Mouse (Mus musculus) midbrain, embryonic 14.5 days (tissue): Measurements from ENCODE around the gene Cckbr. TPM values are rescaled to one million over a fixed set of nuclear protein-coding genes. Genes with fewer than 3 reads are reported as not detected.
A peak's percentile ranks its signal among the peaks of the same experiment; 100 is the strongest.
"Not testable (repeated sequence)": the region's sequence is repeated elsewhere in the genome, so short reads cannot be mapped to it uniquely, and the experiment has no call there.

Source experiments
- ATAC-seq: fragments of 200-750 bp; cut with Nextera tagmentation; 2 replicates; pipeline ENCODE4 v1.8.0; 2017; ENCODE audit warnings: moderate number of reproducible peaks, moderate library complexity; ENCODE audit not compliant: low FRiP score, low TSS enrichment
- DNase-seq: peaks from one replicate; pipeline ENCODE4 v3.0.0-alpha.2; 2015
- H3K27ac ChIP-seq: fragments of 300-500 bp; sonication (generic); replicated peaks from 2 replicates; pipeline ENCODE4 v1.5.1; 2014; ENCODE audit warnings: mild to moderate bottlenecking, low read depth, low read length, moderate library complexity
- H3K27me3 ChIP-seq: fragments of 300-500 bp; sonication (generic); 2 replicates; pipeline ENCODE4 v1.6.1; 2014; ENCODE audit warnings: low read length, control low read depth, mixed read lengths; ENCODE audit not compliant: control insufficient read depth, insufficient read depth
- H3K36me3 ChIP-seq: fragments of 300-500 bp; sonication (generic); 2 replicates; pipeline ENCODE4 v1.6.1; 2014; ENCODE audit warnings: low read length, control low read depth; ENCODE audit not compliant: control insufficient read depth, insufficient read depth
- H3K4me1 ChIP-seq: fragments of 300-500 bp; sonication (generic); 2 replicates; pipeline ENCODE4 v1.6.1; 2014; ENCODE audit warnings: mild to moderate bottlenecking, antibody characterized with exemption, low read length, control low read depth; ENCODE audit not compliant: control insufficient read depth, insufficient read depth
- H3K4me2 ChIP-seq: fragments of 300-500 bp; sonication (generic); 2 replicates; pipeline ENCODE4 v1.6.1; 2014; ENCODE audit warnings: mild to moderate bottlenecking, low read length, moderate library complexity
- H3K4me3 ChIP-seq: fragments of 300-500 bp; sonication (generic); replicated peaks from 2 replicates; pipeline ENCODE4 v1.5.1; 2014; ENCODE audit warnings: low read depth, low read length
- H3K9ac ChIP-seq: fragments of 300-500 bp; sonication (generic); replicated peaks from 2 replicates; pipeline ENCODE4 v1.6.1; 2014; ENCODE audit warnings: mild to moderate bottlenecking, low read length, moderate library complexity
- H3K9me3 ChIP-seq: fragments of 300-500 bp; sonication (generic); 2 replicates; pipeline ENCODE4 v1.6.1; 2016; ENCODE audit warnings: low read length, control low read depth, mixed read lengths; ENCODE audit not compliant: control insufficient read depth
- WGBS: fragments of 180-500 bp; shearing (Covaris S2); extraction: QIAGEN DNeasy Blood & Tissue Kit; methylation state at CpG from one replicate; pipeline ENCODE4 v1.1.7; 2014; 5-methylcytosine and 5-hydroxymethylcytosine counted together
- polyA plus RNA-seq: library from polyadenylated mRNA; unstranded; fragments of >200 nt; fragmentation: Nextera tagmentation; extraction: Ambion mirVana; gene quantifications from 2 replicates; pipeline ENCODE4 v1.2.1, GENCODE M21; 2014

The Cckbr gene
- polyA plus RNA-seq, 1 experiment from 2014 or later: 1.7 TPM

DNA sequence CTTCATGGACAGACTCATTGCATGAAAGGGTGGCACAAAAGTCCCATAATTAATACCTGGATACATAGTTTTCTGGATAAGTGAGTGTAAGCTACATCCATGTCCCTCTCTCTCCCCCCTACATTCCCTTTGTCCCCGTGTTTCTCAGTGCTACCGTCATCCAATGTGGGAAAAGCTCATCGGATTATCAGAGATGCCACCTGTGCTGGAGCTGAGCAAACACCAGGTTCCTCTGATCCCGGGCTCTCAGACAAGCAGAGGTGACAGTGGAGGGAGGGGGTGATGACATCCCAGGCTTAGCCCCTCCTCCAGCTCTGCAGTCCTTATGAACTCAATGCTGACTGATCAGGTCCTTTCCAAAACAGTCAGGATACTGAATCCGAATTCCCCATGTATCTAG lies 1.2 kb upstream of the Cckbr start:
- no peak for ATAC-seq
- 28% methylated on average over 5 of the region's 5 CpGs for WGBS
- H3K4me2 ChIP-seq: no peak overlapping the region

DNA sequence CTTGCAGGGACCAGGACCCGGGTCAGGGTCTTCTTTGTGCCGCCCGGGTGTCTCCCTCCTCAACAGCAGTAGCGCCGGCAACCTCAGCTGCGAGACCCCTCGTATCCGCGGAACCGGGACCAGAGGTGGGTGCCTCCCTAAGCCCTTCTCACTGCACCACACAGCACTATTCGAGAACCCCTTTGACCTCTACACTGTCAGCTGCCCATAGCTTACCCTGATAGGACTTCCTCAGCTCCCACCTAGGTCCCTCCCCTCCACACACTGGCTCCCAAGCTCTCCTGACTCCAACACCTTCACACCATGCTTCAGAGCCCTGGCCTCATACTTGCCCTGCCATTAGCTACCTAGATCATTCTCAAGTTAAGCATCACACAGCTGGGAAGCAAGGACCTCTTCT lies 520 bp downstream of the Cckbr start:
- ATAC-seq (peak; percentile 59), DNase-seq (no peak)
- H3K4me3 ChIP-seq: peak overlapping the region; percentile 51
- H3K27ac ChIP-seq: no peak overlapping the region
- 0 out of 2 replicates have a peak, but pooled peaks cover 2% of the 10 kb centered on the region for H3K4me1 ChIP-seq
- 3% methylated on average over 11 of the region's 11 CpGs for WGBS
- H3K36me3 ChIP-seq: no peaks in the 10 kb centered on the region
- peak overlapping the region; percentile 57 for H3K9ac ChIP-seq
- H3K27me3 ChIP-seq: peaks cover 21% of the 10 kb centered on the region
- H3K4me2 ChIP-seq: peak overlapping the region; percentile 85
- no peaks in the 10 kb centered on the region for H3K9me3 ChIP-seq

More for the DNA sequence above, 1.2 kb upstream of the Cckbr start:
- Histone ChIP-seq H3K9me3 (no peaks in the 10 kb centered on the region), H3K9ac (no peak overlapping the region), H3K4me1 (0 out of 2 replicates have a peak, but pooled peaks cover 2% of the 10 kb centered on the region), H3K4me3 (no peak overlapping the region), H3K27me3 (peaks cover 21% of the 10 kb centered on the region), H3K36me3 (no peaks in the 10 kb centered on the region), H3K27ac (no peak overlapping the region)
- DNase-seq: no peak

- no peaks in the 10 kb centered on the region for H3K9me3 ChIP-seq
- H3K9ac ChIP-seq: no peak overlapping the region
- no peak for DNase-seq
Observed at GRCm38 (mm10) chr7:105432058-105432457, 6.5 kb downstream of the Cckbr start.

GRCm38 (mm10) chr7:105433859-105434258 lies 8.3 kb downstream of the Cckbr start:
- Histone ChIP-seq H3K27me3 (no peaks in the 10 kb centered on the region), H3K9me3 (no peaks in the 10 kb centered on the region), H3K4me3 (no peak overlapping the region), H3K4me2 (no peak overlapping the region), H3K9ac (no peak overlapping the region), H3K4me1 (no peaks in the 10 kb centered on the region), H3K27ac (no peak overlapping the region), H3K36me3 (no peaks in the 10 kb centered on the region)
- no peak for ATAC-seq
- DNase-seq: no peak
- WGBS: 92% methylated on average over 17 of the region's 17 CpGs

More at GRCm38 (mm10) chr7:105432058-105432457, 6.5 kb downstream of the Cckbr start:
- Histone ChIP-seq H3K36me3 (no peaks in the 10 kb centered on the region), H3K4me3 (no peak overlapping the region), H3K4me2 (no peak overlapping the region), H3K27me3 (0 out of 2 replicates have a peak, but pooled peaks cover under 1% of the 10 kb centered on the region), H3K27ac (no peak overlapping the region), H3K4me1 (no peaks in the 10 kb centered on the region)
- no peak for ATAC-seq
- WGBS: 35% methylated on average over 1 of the region's 1 CpGs

DNA sequence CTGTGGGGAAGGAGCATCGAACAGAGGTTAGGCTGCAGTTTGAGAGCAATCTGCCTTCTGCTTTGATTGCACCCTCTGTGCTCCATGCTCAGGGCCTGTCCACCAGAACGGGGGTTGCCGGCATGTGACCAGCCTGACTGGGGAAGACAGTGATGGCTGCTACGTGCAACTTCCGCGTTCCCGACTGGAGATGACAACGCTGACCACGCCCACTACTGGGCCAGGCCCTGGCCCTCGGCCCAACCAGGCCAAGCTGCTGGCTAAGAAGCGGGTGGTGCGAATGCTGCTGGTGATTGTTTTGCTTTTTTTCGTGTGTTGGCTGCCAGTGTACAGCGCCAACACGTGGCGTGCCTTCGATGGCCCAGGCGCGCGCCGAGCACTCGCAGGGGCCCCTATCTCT lies 9.3 kb downstream of the Cckbr start:
- WGBS: 89% methylated on average over 22 of the region's 22 CpGs

GRCm38 (mm10) chr7:105437979-105438772 lies 12.6 kb downstream of the Cckbr start:
- Histone ChIP-seq H3K9ac (no peak overlapping the region), H3K36me3 (no peaks in the 10 kb centered on the region), H3K27me3 (no peaks in the 10 kb centered on the region), H3K4me2 (no peak overlapping the region), H3K9me3 (no peaks in the 10 kb centered on the region), H3K4me3 (no peak overlapping the region), H3K27ac (no peak overlapping the region), H3K4me1 (no peaks in the 10 kb centered on the region)
- no peak for ATAC-seq
- WGBS: 85% methylated on average over 7 of the region's 7 CpGs
- no peak for DNase-seq

More for the DNA sequence above, 9.3 kb downstream of the Cckbr start:
- H3K9ac ChIP-seq: no peak overlapping the region
- no peak overlapping the region for H3K4me2 ChIP-seq
- H3K36me3 ChIP-seq: no peaks in the 10 kb centered on the region
- no peaks in the 10 kb centered on the region for H3K27me3 ChIP-seq
- no peaks in the 10 kb centered on the region for H3K4me1 ChIP-seq
- H3K9me3 ChIP-seq: no peaks in the 10 kb centered on the region
- DNase-seq: no peak
- no peak overlapping the region for H3K4me3 ChIP-seq
- H3K27ac ChIP-seq: no peak overlapping the region
- ATAC-seq: no peak

DNA sequence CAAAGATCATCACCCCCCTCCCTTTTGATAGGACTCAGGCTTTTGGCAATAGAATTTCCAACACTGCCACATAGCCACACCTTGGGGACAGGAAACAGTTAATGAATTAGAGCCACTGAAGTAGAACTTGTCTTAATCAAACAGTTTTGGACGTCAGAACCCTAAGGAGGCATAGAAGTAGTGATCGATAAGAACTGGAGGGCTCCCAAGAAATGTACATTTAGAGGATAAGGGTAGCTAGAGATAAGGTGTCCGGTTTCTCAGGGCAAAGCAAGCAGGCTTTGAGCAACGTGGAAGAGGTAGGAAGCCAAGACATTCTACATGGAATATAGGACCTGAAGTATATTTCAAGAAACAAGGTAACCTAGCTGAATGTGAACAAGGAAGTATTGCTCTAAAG lies 15.9 kb downstream of the Cckbr start:
- no peaks in the 10 kb centered on the region for H3K9me3 ChIP-seq
- WGBS: 65% methylated on average over 4 of the region's 4 CpGs
- no peak for DNase-seq

DNA sequence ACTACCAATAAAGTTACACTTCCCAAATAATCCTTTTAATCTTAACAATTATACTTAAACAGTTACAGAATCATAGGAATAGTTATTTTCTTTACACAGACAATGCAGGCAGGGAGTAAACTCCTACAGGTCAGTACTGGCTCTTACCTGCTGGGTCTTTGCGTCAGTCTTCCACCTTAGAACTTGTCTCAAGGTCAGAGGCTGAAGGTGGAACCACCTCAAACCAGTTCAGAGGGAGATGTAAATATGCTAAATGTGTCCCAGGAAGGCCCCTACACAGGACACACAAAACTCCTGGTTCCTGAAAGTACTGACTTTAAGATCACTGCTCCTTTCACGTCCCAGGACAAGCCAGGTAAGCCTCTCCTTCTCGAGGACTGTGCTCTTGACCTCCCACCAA lies 19.5 kb downstream of the Cckbr start:
- ATAC-seq: no peak
- H3K4me1 ChIP-seq: no peaks in the 10 kb centered on the region
- H3K9me3 ChIP-seq: no peaks in the 10 kb centered on the region
- no peak overlapping the region for H3K4me3 ChIP-seq
- no peak overlapping the region for H3K4me2 ChIP-seq
- no peak overlapping the region for H3K9ac ChIP-seq
- no peaks in the 10 kb centered on the region for H3K36me3 ChIP-seq
- no peak overlapping the region for H3K27ac ChIP-seq
- no peaks in the 10 kb centered on the region for H3K27me3 ChIP-seq
- no peak for DNase-seq
- 78% methylated on average over 3 of the region's 3 CpGs for WGBS

More for the DNA sequence above, 15.9 kb downstream of the Cckbr start:
- no peak for ATAC-seq
- Histone ChIP-seq H3K27me3 (no peaks in the 10 kb centered on the region), H3K27ac (no peak overlapping the region), H3K9ac (no peak overlapping the region), H3K36me3 (no peaks in the 10 kb centered on the region), H3K4me1 (no peaks in the 10 kb centered on the region), H3K4me2 (no peak overlapping the region), H3K4me3 (no peak overlapping the region)

DNA sequence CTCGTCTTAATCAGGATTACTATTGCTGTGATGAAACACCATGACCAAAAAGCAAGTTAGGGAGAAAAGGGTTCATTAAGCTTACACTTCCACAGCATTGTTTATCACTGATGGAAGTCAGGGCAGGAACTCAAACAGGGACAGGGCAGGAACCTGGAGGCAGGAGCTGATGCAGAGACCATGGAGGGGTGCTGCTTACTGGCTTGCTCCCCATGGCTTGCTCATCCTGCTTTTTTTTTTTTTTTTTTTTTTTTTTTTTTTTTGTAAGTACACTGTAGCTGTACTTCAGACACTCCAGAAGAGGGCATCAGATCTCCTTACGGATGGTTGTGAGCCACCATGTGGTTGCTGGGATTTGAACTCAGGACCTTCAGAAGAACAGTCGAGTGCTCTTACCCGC lies 27.8 kb downstream of the Cckbr start:
- DNase-seq: not testable (repeated sequence)
- WGBS: 92% methylated on average over 4 of the region's 4 CpGs

More for the DNA sequence above, 27.8 kb downstream of the Cckbr start:
- not testable (repeated sequence) for H3K36me3 ChIP-seq, H3K27ac ChIP-seq, H3K27me3 ChIP-seq, H3K9me3 ChIP-seq, H3K9ac ChIP-seq, ATAC-seq, H3K4me2 ChIP-seq, H3K4me1 ChIP-seq, H3K4me3 ChIP-seq
